24 mouse cellular contexts compared by ENCODE assay signal in the genomic region with DNA sequence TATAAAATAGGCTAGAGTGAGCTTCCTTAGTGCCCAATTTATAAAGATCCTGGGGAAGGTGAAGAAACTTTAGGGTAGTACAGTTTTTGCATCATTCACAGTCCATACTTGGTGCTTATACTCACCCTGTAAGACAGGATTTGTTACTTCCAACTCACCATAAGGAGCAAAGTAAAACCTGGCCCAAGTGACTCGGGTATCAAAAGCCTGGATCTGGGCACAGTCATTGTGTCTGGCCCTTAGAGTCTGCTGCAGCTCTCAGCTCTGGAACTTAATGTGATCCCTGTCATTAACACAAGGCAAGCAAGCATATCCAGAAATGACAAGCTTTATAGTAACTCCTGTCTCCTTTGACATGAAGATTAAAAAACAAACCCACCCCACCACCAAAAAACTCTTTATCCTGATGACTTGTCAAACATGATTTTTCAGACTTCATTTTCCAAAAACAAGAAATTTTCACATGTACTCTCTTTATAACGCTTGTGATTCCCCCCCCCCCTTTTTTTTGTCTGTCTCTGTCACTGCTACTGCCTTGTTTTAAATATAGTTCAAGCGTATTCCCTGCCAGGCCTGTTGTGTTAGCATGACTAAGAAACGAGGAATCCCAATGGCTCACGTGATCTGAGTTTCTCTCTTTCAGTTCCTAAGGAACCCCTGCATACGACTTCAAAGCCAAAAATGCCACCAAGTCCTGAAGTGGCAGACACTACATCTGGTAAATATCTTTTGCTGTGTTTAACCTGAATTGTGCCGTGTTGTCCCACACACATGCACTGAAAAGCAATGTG.
DNase-seq lines count a peak whose midpoint lies in the region; ATAC-seq and TF ChIP-seq lines count a peak whose summit lies in the region.
"Had no signal": no experiment of that assay in that cellular context is flagged by ENCODE, and none has a peak within 500 bp of the region (broad histone marks: within the 10 kb centered on the region; RNA-seq: fewer than 3 reads in every experiment).

No protein-coding gene starts in this region.

- TF ChIP-seq POLR2A in myocyte (IDR thresholded peaks at IDR 0.05; ENCODE audit: insufficient read length, low read depth): no peak

- H3K27ac ChIP-seq in forebrain, postnatal 0 days (ENCODE audit: low read depth, low read length): no peak overlapping the region
- no peak overlapping the region for H3K27ac ChIP-seq in forebrain, embryonic 15.5 days (replicated peaks)
- peak overlapping the region; percentile 84 to 90 for H3K27ac ChIP-seq in heart, embryonic 14.5 days (replicated peaks in 1 of 2; ENCODE audit: control insufficient read depth in 1 of 2, insufficient read depth in 1 of 2, low read depth in 2 of 2, low read length in 2 of 2)
- H3K27ac ChIP-seq: gastrocnemius, adult 2 months; hindbrain, embryonic 10.5 days; hindbrain, postnatal 0 days; limb, embryonic 13.5 days; liver, embryonic 12.5 days; midbrain, embryonic 12.5 days; neural tube, embryonic 13.5 days; stomach, embryonic 15.5 days had no signal

- no peak overlapping the region for H3K4me3 ChIP-seq in forebrain, postnatal 0 days (ENCODE audit: low read depth, low read length)
- no peak overlapping the region for H3K4me3 ChIP-seq in forebrain, embryonic 15.5 days
- no peak overlapping the region for H3K4me3 ChIP-seq in heart, embryonic 14.5 days (ENCODE audit: control insufficient read depth in 1 of 2, insufficient read depth in 1 of 2, low read depth in 1 of 2, low read length in 2 of 2)
- H3K4me3 ChIP-seq in myocyte: no peak overlapping the region
- H3K4me3 ChIP-seq: gastrocnemius, adult 2 months; hindbrain, embryonic 10.5 days; limb, embryonic 13.5 days; liver, embryonic 12.5 days; midbrain, embryonic 12.5 days; neural tube, embryonic 13.5 days; stomach, embryonic 15.5 days had no signal

- no peaks in the 10 kb centered on the region for H3K27me3 ChIP-seq in forebrain, postnatal 0 days (ENCODE audit: insufficient read depth, low read length)
- H3K27me3 ChIP-seq in forebrain, embryonic 15.5 days: no peaks in the 10 kb centered on the region
- H3K27me3 ChIP-seq in heart, embryonic 14.5 days (ENCODE audit: control insufficient read depth, insufficient read depth, low read length): no peaks in the 10 kb centered on the region
- H3K27me3 ChIP-seq in myocyte (ENCODE audit: control insufficient read depth, insufficient read depth, insufficient read length): no peaks in the 10 kb centered on the region
- H3K27me3 ChIP-seq: limb, embryonic 13.5 days; liver, embryonic 12.5 days; midbrain, embryonic 12.5 days; neural tube, embryonic 13.5 days; stomach, embryonic 15.5 days had no signal

- ATAC-seq in forebrain, postnatal 0 days: peak; percentile 79
- no peak for ATAC-seq in forebrain, embryonic 15.5 days (replicated peaks)
- no peak for ATAC-seq in heart, embryonic 14.5 days (ENCODE audit: insufficient number of reproducible peaks, insufficient read depth, low FRiP score, low read depth)
- ATAC-seq: hindbrain, postnatal 0 days; intestine, embryonic 16.5 days; liver, embryonic 12.5 days had no signal

- H3K9ac ChIP-seq in forebrain, postnatal 0 days: no peak overlapping the region
- no peak overlapping the region for H3K9ac ChIP-seq in forebrain, embryonic 15.5 days (replicated peaks)
- no peak overlapping the region for H3K9ac ChIP-seq in heart, embryonic 14.5 days (ENCODE audit: low read length)
- H3K9ac ChIP-seq: limb, embryonic 13.5 days; liver, embryonic 12.5 days; midbrain, embryonic 12.5 days; neural tube, embryonic 13.5 days; stomach, embryonic 15.5 days had no signal

- H3ac ChIP-seq in myocyte (ENCODE audit: control insufficient read depth, insufficient read length): no peak overlapping the region

- no peaks in the 10 kb centered on the region for H3K9me3 ChIP-seq in forebrain, postnatal 0 days (ENCODE audit: low read length)
- H3K9me3 ChIP-seq in forebrain, embryonic 15.5 days: no peaks in the 10 kb centered on the region
- no peaks in the 10 kb centered on the region for H3K9me3 ChIP-seq in heart, embryonic 14.5 days (ENCODE audit: control insufficient read depth, low read length)
- H3K9me3 ChIP-seq: hindbrain, embryonic 10.5 days; limb, embryonic 13.5 days; liver, embryonic 12.5 days; midbrain, embryonic 12.5 days; neural tube, embryonic 13.5 days; stomach, embryonic 15.5 days had no signal

- 41% methylated on average over 7 of the region's 7 CpGs for WGBS in forebrain, postnatal 0 days
- WGBS in forebrain, embryonic 15.5 days: 54% methylated on average over 7 of the region's 7 CpGs
- 23% methylated on average over 7 of the region's 7 CpGs for WGBS in heart, embryonic 14.5 days

- no peak overlapping the region for H3K4me2 ChIP-seq in forebrain, postnatal 0 days (ENCODE audit: low read depth)
- H3K4me2 ChIP-seq in forebrain, embryonic 15.5 days (replicated peaks): no peak overlapping the region
- peak overlapping the region; percentile 25; the same call in 1 of the 2 replicates for H3K4me2 ChIP-seq in heart, embryonic 14.5 days (ENCODE audit: low read length)
- no peak overlapping the region for H3K4me2 ChIP-seq in myocyte (ENCODE audit: low read depth)
- H3K4me2 ChIP-seq: limb, embryonic 13.5 days; liver, embryonic 12.5 days; midbrain, embryonic 12.5 days; neural tube, embryonic 13.5 days; stomach, embryonic 15.5 days had no signal

- TF ChIP-seq CTCF in forebrain, postnatal 0 days (IDR thresholded peaks at IDR 0.05; ENCODE audit: low read depth): no peak

- no peaks in the 10 kb centered on the region for H3K4me1 ChIP-seq in forebrain, postnatal 0 days (ENCODE audit: insufficient read depth)
- no peaks in the 10 kb centered on the region for H3K4me1 ChIP-seq in forebrain, embryonic 15.5 days
- H3K4me1 ChIP-seq in heart, embryonic 14.5 days (ENCODE audit: control insufficient read depth in 2 of 2, insufficient read depth in 2 of 2, low read length in 2 of 2): peaks cover 0 to 2% of the 10 kb centered on the region in 2 experiments; a peak in 2 of 4 replicates
- H3K4me1 ChIP-seq: hindbrain, embryonic 10.5 days; limb, embryonic 13.5 days; liver, embryonic 12.5 days; midbrain, embryonic 12.5 days; neural tube, embryonic 13.5 days; stomach, embryonic 15.5 days had no signal

- H3K79me2 ChIP-seq in myocyte (ENCODE audit: control insufficient read depth, insufficient read depth): no peaks in the 10 kb centered on the region

- no peak for DNase-seq in forebrain, postnatal 0 days
- DNase-seq in retina, postnatal 1 day: peak; percentile 3
- DNase-seq in retina, embryonic 14.5 days (ENCODE audit: low spot score): no peak
- DNase-seq in kidney, postnatal 10 days: no peak
- DNase-seq in right cerebral cortex, postnatal 36 days (ENCODE audit: low spot score in 2 of 2): no peak
- DNase-seq: adrenal gland, postnatal 10 days; cerebellum, adult 8-10 months; gastrocnemius, adult 2 months; kidney, adult 9 months; kidney, postnatal 4 days; lung, adult 18-20 months; right cerebral cortex, adult 18-20 months; thymus, postnatal 36 days had no signal

- H3K36me3 ChIP-seq in forebrain, postnatal 0 days (ENCODE audit: insufficient read depth): no peaks in the 10 kb centered on the region
- H3K36me3 ChIP-seq in forebrain, embryonic 15.5 days: no peaks in the 10 kb centered on the region
- H3K36me3 ChIP-seq in heart, embryonic 14.5 days (ENCODE audit: control insufficient read depth, insufficient read depth, low read length): no peaks in the 10 kb centered on the region
- no peaks in the 10 kb centered on the region for H3K36me3 ChIP-seq in myocyte (ENCODE audit: control insufficient read depth, insufficient read depth)
- H3K36me3 ChIP-seq: hindbrain, embryonic 10.5 days; limb, embryonic 13.5 days; liver, embryonic 12.5 days; midbrain, embryonic 12.5 days; neural tube, embryonic 13.5 days; stomach, embryonic 15.5 days had no signal

TF ChIP-seq in myocyte, 11 proteins besides CTCF, POLR2A, EP300 and RAD21:
- TF ChIP-seq USF1 (IDR thresholded peaks at IDR 0.05; ENCODE audit: low read depth) (peak; percentile 66), POLR2AphosphoS2 (IDR thresholded peaks at IDR 0.05; ENCODE audit: insufficient read length, low read depth) (no peak)
TF ChIP-seq in myocyte: peak in this region for 1.

Comparison
In these comparisons a context has a peak if more than half of its experiments do, and no peak if none do; other contexts are left out.
1. H3K27ac ChIP-seq: peak in heart, embryonic 14.5 days (2 of 2); none in forebrain, postnatal 0 days (single experiment) and forebrain, embryonic 15.5 days (single experiment).